Mouse (Mus musculus): ENCODE results near the gene Oog4. TPM values are rescaled to one million over a fixed set of nuclear protein-coding genes. Genes with fewer than 3 reads are reported as not detected.

Oog4 gene
- polyA plus RNA-seq, 2 experiments: not detected

GRCm38 (mm10) chr4:143411566-143412218 lies 38.4 kb downstream of the Oog4 start:
- WGBS (ENCODE audit: insufficient replicate concordance): 73% methylated on average over 5 of the region's 5 CpGs
- DNase-seq (ENCODE audit: low read depth in 3 of 3, low spot score in 3 of 3) (peak in 1 of 3 experiments; percentile 1), ATAC-seq (ENCODE audit: insufficient read depth) (no peak)
- Histone ChIP-seq H3K4me3 (ENCODE audit: insufficient read depth in 1 of 2, low read depth in 2 of 2, low read length in 2 of 2) (peak overlapping the region; percentile 83 to 100), H3K4me2 (ENCODE audit: low read depth) (peak overlapping the region; percentile 72), H3K9ac (replicated peaks) (peak overlapping the region; percentile 85), H3K9me3 (ENCODE audit: control insufficient read depth, low read length) (no peaks in the 10 kb centered on the region), H3K27ac (no peak overlapping the region), H3K36me3 (replicated peaks; ENCODE audit: control insufficient read depth, insufficient read depth, low read depth) (no peaks in the 10 kb centered on the region), H3K4me1 (replicated peaks; ENCODE audit: control insufficient read depth in 2 of 2, insufficient read depth in 2 of 2, low read length in 1 of 2) (peaks cover 4 to 11% of the 10 kb centered on the region in 2 experiments; a peak in 3 of 4 replicates), H3K27me3 (ENCODE audit: control insufficient read depth, insufficient read depth, low read length) (no peaks in the 10 kb centered on the region)
- TF ChIP-seq EP300 (IDR thresholded peaks at IDR 0.05; ENCODE audit: low read depth): no peak
- TF ChIP-seq CTCF (IDR thresholded peaks at IDR 0.05; ENCODE audit: low read depth): no peak

GRCm38 (mm10) chr4:143394181-143394580 lies 55.9 kb downstream of the Oog4 start, which contains the start of gene Pramel1:
Gene Pramel1, plus strand, starts transcription at chr4:143394428.
- H3K27ac ChIP-seq: no peak within 1 kb of the TSS
- no peak within 1 kb of the TSS for H3K4me2 ChIP-seq (ENCODE audit: low read depth)
- ATAC-seq (ENCODE audit: insufficient read depth) (no peak), DNase-seq (ENCODE audit: low read depth in 3 of 3, low spot score in 3 of 3) (no peak)
- H3K27me3 ChIP-seq (ENCODE audit: control insufficient read depth, insufficient read depth, low read length): peaks cover 1% of the 10 kb centered on the region
- WGBS (ENCODE audit: insufficient replicate concordance): 67% methylated on average over 26 of the region's 26 CpGs
- TF ChIP-seq EP300 (IDR thresholded peaks at IDR 0.05; ENCODE audit: low read depth): no peak
- TF ChIP-seq CTCF (IDR thresholded peaks at IDR 0.05; ENCODE audit: low read depth): no peak
- H3K9ac ChIP-seq (replicated peaks): no peak within 1 kb of the TSS
- H3K4me1 ChIP-seq (replicated peaks; ENCODE audit: control insufficient read depth in 2 of 2, insufficient read depth in 2 of 2, low read length in 1 of 2): no peaks in the 10 kb centered on the region
- H3K4me3 ChIP-seq (ENCODE audit: insufficient read depth in 1 of 2, low read depth in 2 of 2, low read length in 2 of 2): no peak within 1 kb of the TSS
- H3K36me3 ChIP-seq (replicated peaks; ENCODE audit: control insufficient read depth, insufficient read depth, low read depth): no peaks in the 10 kb centered on the region
- no peaks in the 10 kb centered on the region for H3K9me3 ChIP-seq (ENCODE audit: control insufficient read depth, low read length)

DNA sequence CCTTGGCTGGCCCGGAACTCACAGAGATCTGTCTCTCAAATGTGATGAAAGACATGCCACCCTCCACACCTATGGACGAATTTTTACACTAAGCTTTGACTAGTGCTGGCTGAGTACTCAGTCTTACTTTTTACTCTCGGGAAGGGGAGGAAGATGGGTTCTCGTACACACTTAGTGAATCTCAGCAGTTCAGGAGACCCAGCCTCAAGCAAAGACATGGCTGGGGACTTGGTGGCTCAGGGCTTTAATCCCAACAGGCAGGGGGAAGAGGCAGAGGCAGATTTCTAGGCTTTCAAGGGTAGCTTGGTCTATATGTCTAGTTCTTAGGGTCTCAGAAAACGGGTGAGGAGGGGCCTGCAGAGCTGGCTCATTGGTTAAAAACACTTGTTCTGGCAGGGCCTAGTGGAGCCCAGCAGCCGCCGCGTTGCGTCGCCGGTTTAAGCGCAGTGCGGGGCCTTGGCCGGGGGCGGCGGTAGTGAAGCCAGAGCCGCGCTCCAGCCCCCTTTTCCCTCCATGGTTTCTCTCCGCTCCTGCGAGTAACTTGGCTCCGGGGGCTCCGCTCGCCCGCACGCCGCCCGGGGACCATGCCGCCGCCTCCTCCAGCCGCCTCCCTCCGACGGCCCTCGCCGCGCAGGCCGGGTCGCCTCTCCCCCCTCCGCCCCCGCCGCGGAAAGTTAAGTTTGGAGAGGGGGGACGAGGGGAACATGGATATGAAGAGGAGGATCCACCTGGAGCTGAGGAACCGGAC lies 61.0 kb downstream of the Oog4 start:
- Histone ChIP-seq H3K4me2 (ENCODE audit: low read depth) (peak overlapping the region; percentile 33; the same call in 1 of the 2 replicates), H3K36me3 (replicated peaks; ENCODE audit: control insufficient read depth, insufficient read depth, low read depth) (no peaks in the 10 kb centered on the region), H3K4me1 (replicated peaks; ENCODE audit: control insufficient read depth in 2 of 2, insufficient read depth in 2 of 2, low read length in 1 of 2) (no peaks in the 10 kb centered on the region), H3K9me3 (ENCODE audit: control insufficient read depth, low read length) (no peaks in the 10 kb centered on the region), H3K4me3 (ENCODE audit: insufficient read depth in 1 of 2, low read depth in 2 of 2, low read length in 2 of 2) (peak overlapping the region in 1 of 2 experiments; percentile 21; a peak in 2 of 4 replicates), H3K27ac (no peak overlapping the region), H3K27me3 (ENCODE audit: control insufficient read depth, insufficient read depth, low read length) (peaks cover 4% of the 10 kb centered on the region), H3K9ac (replicated peaks) (no peak overlapping the region)
- WGBS (ENCODE audit: insufficient replicate concordance): 8% methylated on average over 31 of the region's 43 CpGs
- ATAC-seq (ENCODE audit: insufficient read depth) (no peak), DNase-seq (ENCODE audit: low read depth in 3 of 3, low spot score in 3 of 3) (no peak)
- TF ChIP-seq CTCF (IDR thresholded peaks at IDR 0.05; ENCODE audit: low read depth) (peak; percentile 17; the same call in 1 of the 2 replicates), EP300 (IDR thresholded peaks at IDR 0.05; ENCODE audit: low read depth) (no peak)

Other genes starting within 250 kb of the Oog4 start
- gene Prdm2, start 237.3 kb downstream of the Oog4 start, polyA plus RNA-seq (2012; rRNA removed): 3.3 and 3.6 TPM in 2 replicates
- 2.7 TPM in 2 replicates for gene Prdm2, start 237.3 kb downstream of the Oog4 start, polyA plus RNA-seq (2014; fragmentation: Nextera tagmentation; extraction: Ambion mirVana)
- gene Pdpn, start 150.8 kb downstream of the Oog4 start, polyA plus RNA-seq (2012; rRNA removed): 0.29 and 0.47 TPM in 2 replicates
- 0.95 and 1.0 TPM in 2 replicates for gene Pdpn, start 150.8 kb downstream of the Oog4 start, polyA plus RNA-seq (2014; fragmentation: Nextera tagmentation; extraction: Ambion mirVana)
- not detected in 2 replicates for gene Lrrc38, start 100.6 kb downstream of the Oog4 start, polyA plus RNA-seq (2012; rRNA removed)
- not detected in 2 replicates for gene Lrrc38, start 100.6 kb downstream of the Oog4 start, polyA plus RNA-seq (2014; fragmentation: Nextera tagmentation; extraction: Ambion mirVana)
- gene Pramel1, start 55.9 kb downstream of the Oog4 start, polyA plus RNA-seq (2012; rRNA removed): not detected in 2 replicates
- not detected in 2 replicates for gene Pramel1, start 55.9 kb downstream of the Oog4 start, polyA plus RNA-seq (2014; fragmentation: Nextera tagmentation; extraction: Ambion mirVana)
- gene Pramef8, start 37.9 kb downstream of the Oog4 start, polyA plus RNA-seq (2012; rRNA removed): 1.5 TPM in 2 replicates
- gene Pramef8, start 37.9 kb downstream of the Oog4 start, polyA plus RNA-seq (2014; fragmentation: Nextera tagmentation; extraction: Ambion mirVana): 2.2 and 2.4 TPM in 2 replicates
- gene Gm13043, start 61.0 kb upstream of the Oog4 start, polyA plus RNA-seq (2012; rRNA removed): not detected in 2 replicates
- not detected in 2 replicates for gene Gm13043, start 61.0 kb upstream of the Oog4 start, polyA plus RNA-seq (2014; fragmentation: Nextera tagmentation; extraction: Ambion mirVana)
- not detected in 2 replicates for gene Gm13040, start 85.6 kb upstream of the Oog4 start, polyA plus RNA-seq (2012; rRNA removed)
- not detected in 2 replicates for gene Gm13040, start 85.6 kb upstream of the Oog4 start, polyA plus RNA-seq (2014; fragmentation: Nextera tagmentation; extraction: Ambion mirVana)
- gene BC080695, start 101.4 kb upstream of the Oog4 start, polyA plus RNA-seq (2012; rRNA removed): not detected in 2 replicates
- gene BC080695, start 101.4 kb upstream of the Oog4 start, polyA plus RNA-seq (2014; fragmentation: Nextera tagmentation; extraction: Ambion mirVana): not detected in 2 replicates
- gene Gm13057, start 101.4 kb upstream of the Oog4 start, polyA plus RNA-seq (2012; rRNA removed): not detected in 2 replicates
- gene Gm13057, start 101.4 kb upstream of the Oog4 start, polyA plus RNA-seq (2014; fragmentation: Nextera tagmentation; extraction: Ambion mirVana): not detected in 2 replicates
- not detected in 2 replicates for gene Gm13083, start 164.7 kb upstream of the Oog4 start, polyA plus RNA-seq (2012; rRNA removed)
- not detected in 2 replicates for gene Gm13083, start 164.7 kb upstream of the Oog4 start, polyA plus RNA-seq (2014; fragmentation: Nextera tagmentation; extraction: Ambion mirVana)
- gene Gm13088, start 206.9 kb upstream of the Oog4 start, polyA plus RNA-seq (2012; rRNA removed): not detected in 2 replicates
- gene Gm13088, start 206.9 kb upstream of the Oog4 start, polyA plus RNA-seq (2014; fragmentation: Nextera tagmentation; extraction: Ambion mirVana): not detected in 2 replicates